Comparison of ENCODE assay signal across 8 mouse cellular contexts in genomic region chr7:84149821-84150220, GRCm38 (mm10). TPM values are rescaled to one million over a fixed set of nuclear protein-coding genes. Genes with fewer than 3 reads are reported as not detected.
A peak's percentile ranks its signal among the peaks of the same experiment; 100 is the strongest.
DNase-seq lines count a peak whose midpoint lies in the region; ATAC-seq and TF ChIP-seq lines count a peak whose summit lies in the region.
"Had no signal": no experiment of that assay in that cellular context is flagged by ENCODE, and none has a peak within 500 bp of the region (broad histone marks: within the 10 kb centered on the region; RNA-seq: fewer than 3 reads in every experiment).

No protein-coding gene starts in this region.

- H3K9me3 ChIP-seq in forebrain, embryonic 16.5 days (ENCODE audit: control insufficient read depth, low read length), result no peaks in the 10 kb centered on the region
- no peaks in the 10 kb centered on the region for H3K9me3 ChIP-seq in liver, embryonic 11.5 days (ENCODE audit: control insufficient read depth, low read length)

- H3K4me2 ChIP-seq in forebrain, embryonic 16.5 days (ENCODE audit: low read length), result peak overlapping the region; percentile 67
- H3K4me2 ChIP-seq in liver, embryonic 11.5 days, result peak overlapping the region; percentile 93

- no peak for TF ChIP-seq POLR2A in thymus, adult 2 months (IDR thresholded peaks at IDR 0.05; ENCODE audit: control insufficient read depth, extremely low read depth, insufficient read depth, low read length, poor library complexity)

- no peak for DNase-seq in thymus, adult 2 months
- DNase-seq in thymus, postnatal 0 days (ENCODE audit: low spot score), result no peak
- no peak for DNase-seq in liver, embryonic 11.5 days (ENCODE audit: low spot score)
- DNase-seq in gastrocnemius, adult 8-10 months (ENCODE audit: low spot score in 2 of 2), result no peak
- DNase-seq in ovary, postnatal 10 days (ENCODE audit: low spot score), result no peak
- DNase-seq: layer of hippocampus, postnatal 36 days had no signal

- H3K4me1 ChIP-seq in thymus, adult 2 months (replicated peaks; ENCODE audit: control insufficient read depth, insufficient read depth, low read length), result peaks cover 22% of the 10 kb centered on the region
- peaks cover 45% of the 10 kb centered on the region for H3K4me1 ChIP-seq in forebrain, embryonic 16.5 days (replicated peaks; ENCODE audit: control insufficient read depth, insufficient read depth, low read length)
- peaks cover 42% of the 10 kb centered on the region for H3K4me1 ChIP-seq in liver, embryonic 11.5 days (replicated peaks; ENCODE audit: control insufficient read depth, insufficient read depth, low read length)

- H3K9ac ChIP-seq in forebrain, embryonic 16.5 days (replicated peaks; ENCODE audit: low read depth, low read length), result no peak overlapping the region
- H3K9ac ChIP-seq in liver, embryonic 11.5 days (ENCODE audit: low read depth, low read length), result peak overlapping the region; percentile 10; the same call in 1 of the 2 replicates

- no peaks in the 10 kb centered on the region for H3K36me3 ChIP-seq in thymus, adult 2 months (ENCODE audit: control insufficient read depth, insufficient read depth, low read length)
- H3K36me3 ChIP-seq in forebrain, embryonic 16.5 days (ENCODE audit: control insufficient read depth, insufficient read depth), result no peaks in the 10 kb centered on the region
- H3K36me3 ChIP-seq in liver, embryonic 11.5 days (ENCODE audit: control insufficient read depth, insufficient read depth, low read length), result 0 out of 2 replicates have a peak, but pooled peaks cover 2% of the 10 kb centered on the region

- peak overlapping the region; percentile 5; the same call in 1 of the 2 replicates for H3K4me3 ChIP-seq in thymus, adult 2 months (ENCODE audit: control insufficient read depth, insufficient read depth, low read length)
- peak overlapping the region; percentile 85 for H3K4me3 ChIP-seq in forebrain, embryonic 16.5 days (replicated peaks; ENCODE audit: low read length)
- H3K4me3 ChIP-seq in liver, embryonic 11.5 days (ENCODE audit: low read depth, low read length), result peak overlapping the region; percentile 92

- H3K27me3 ChIP-seq in thymus, adult 2 months (ENCODE audit: control insufficient read depth, insufficient read depth, low read length), result no peaks in the 10 kb centered on the region
- no peaks in the 10 kb centered on the region for H3K27me3 ChIP-seq in forebrain, embryonic 16.5 days (replicated peaks; ENCODE audit: control insufficient read depth, insufficient read depth, low read length)
- H3K27me3 ChIP-seq in liver, embryonic 11.5 days (replicated peaks; ENCODE audit: control insufficient read depth, insufficient read depth, low read length), result no peaks in the 10 kb centered on the region

- WGBS in thymus, adult 2 months, result 90% methylated on average over 4 of the region's 4 CpGs
- WGBS in forebrain, embryonic 16.5 days, result 49% methylated on average over 4 of the region's 4 CpGs
- WGBS in liver, embryonic 11.5 days, result 66% methylated on average over 4 of the region's 4 CpGs

- H3K27ac ChIP-seq in thymus, adult 2 months (ENCODE audit: control insufficient read depth, insufficient read depth, low read length), result no peak overlapping the region
- no peak overlapping the region for H3K27ac ChIP-seq in forebrain, embryonic 16.5 days (ENCODE audit: low read length)
- no peak overlapping the region for H3K27ac ChIP-seq in liver, embryonic 11.5 days (ENCODE audit: low read depth, low read length)

- TF ChIP-seq CTCF in thymus, adult 2 months (IDR thresholded peaks at IDR 0.05; ENCODE audit: borderline replicate concordance, control insufficient read depth, extremely low read depth, insufficient read depth, low read length, poor library complexity), result no peak

- ATAC-seq in forebrain, embryonic 16.5 days, result no peak
- no peak for ATAC-seq in liver, embryonic 11.5 days (replicated peaks; ENCODE audit: low FRiP score)
- ATAC-seq in activated CD4-positive, CD25-positive, alpha-beta regulatory T cell, adult 4 months, result no peak

RNA-seq across cellular contexts. Expression of gene Abhd17c, which starts 1.9 kb away (rescaled TPM):
- polyA plus RNA-seq in thymus, adult 2 months (2012; rRNA removed), result 78.7 and 92.3 TPM in 2 replicates
- 38.6 and 46.5 TPM in 2 replicates for polyA plus RNA-seq in thymus, postnatal 0 days (2015; fragmentation: Nextera tagmentation; extraction: Ambion mirVana)
- polyA plus RNA-seq in forebrain, embryonic 16.5 days (2015; fragmentation: Nextera tagmentation; extraction: Ambion mirVana), result 26.2 and 36.1 TPM in 2 replicates
- polyA plus RNA-seq in liver, embryonic 11.5 days (2014; fragmentation: Nextera tagmentation; extraction: Ambion mirVana), result 41.3 and 45.7 TPM in 2 replicates
- polyA plus RNA-seq in activated CD4-positive, CD25-positive, alpha-beta regulatory T cell, adult 4 months (2017; shearing (Covaris generic)), result 10 to 100 TPM in 1 of 2 experiments, 1 to 10 TPM in 1; 6.6 to 12.2 TPM
- total RNA-seq in gastrocnemius, adult 8-10 months (2022), result 10 to 100 TPM in 1 of 4 experiments, 1 to 10 TPM in 3; 8.5 to 10.2 (median 8.9) TPM

Comparison
In these comparisons a context has a peak if more than half of its experiments do, and no peak if none do; other contexts are left out.
1. H3K4me3 ChIP-seq: peak in every context shown above with its lines; median percentile 92 in liver, embryonic 11.5 days; 85 in forebrain, embryonic 16.5 days; 5 in thymus, adult 2 months.